ENCODE assay signal across 14 mouse cellular contexts in genomic region chr13:99170337-99170736, GRCm38 (mm10). TPM values are rescaled to one million over a fixed set of nuclear protein-coding genes. Genes with fewer than 3 reads are reported as not detected.
DNase-seq lines count a peak whose midpoint lies in the region; ATAC-seq and TF ChIP-seq lines count a peak whose summit lies in the region.
"Had no signal": no experiment of that assay in that cellular context is flagged by ENCODE, and none has a peak within 500 bp of the region (broad histone marks: within the 10 kb centered on the region; RNA-seq: fewer than 3 reads in every experiment).

No protein-coding gene starts in this region.

- H3K27ac ChIP-seq in hindbrain, postnatal 0 days: no peak overlapping the region
- H3K27ac ChIP-seq in hindbrain, embryonic 10.5 days: no peak overlapping the region
- H3K27ac ChIP-seq in midbrain, postnatal 0 days (ENCODE audit: low read depth, low read length): no peak overlapping the region
- no peak overlapping the region for H3K27ac ChIP-seq in midbrain, embryonic 16.5 days (ENCODE audit: low read length)
- H3K27ac ChIP-seq in stomach, postnatal 0 days (replicated peaks): no peak overlapping the region
- H3K27ac ChIP-seq: heart, embryonic 15.5 days; midbrain, embryonic 12.5 days; neural tube, embryonic 15.5 days had no signal

- TF ChIP-seq EP300 in stomach, postnatal 0 days (optimal IDR thresholded peaks at IDR 0.05): no peak

- peak; percentile 40 for TF ChIP-seq CTCF in hindbrain, postnatal 0 days (IDR thresholded peaks at IDR 0.05; ENCODE audit: low read depth)
- peak; percentile 57 for TF ChIP-seq CTCF in midbrain, postnatal 0 days (IDR thresholded peaks at IDR 0.05)
- peak; percentile 69 for TF ChIP-seq CTCF in stomach, postnatal 0 days (IDR thresholded peaks at IDR 0.05; ENCODE audit: low read depth)

- H3K27me3 ChIP-seq in hindbrain, postnatal 0 days (ENCODE audit: insufficient read depth, low read length): no peaks in the 10 kb centered on the region
- no peaks in the 10 kb centered on the region for H3K27me3 ChIP-seq in hindbrain, embryonic 10.5 days (ENCODE audit: insufficient read depth, poor library complexity, severe bottlenecking)
- no peaks in the 10 kb centered on the region for H3K27me3 ChIP-seq in midbrain, postnatal 0 days (ENCODE audit: insufficient read depth, low read length)
- no peaks in the 10 kb centered on the region for H3K27me3 ChIP-seq in midbrain, embryonic 16.5 days (ENCODE audit: control insufficient read depth, insufficient read depth, low read depth, low read length)
- H3K27me3 ChIP-seq in stomach, postnatal 0 days (ENCODE audit: control insufficient read depth, insufficient read depth, low read length): no peaks in the 10 kb centered on the region
- H3K27me3 ChIP-seq: heart, embryonic 15.5 days; midbrain, embryonic 12.5 days; neural tube, embryonic 15.5 days had no signal

- no peak overlapping the region for H3K4me2 ChIP-seq in hindbrain, postnatal 0 days (ENCODE audit: low read depth, low read length)
- no peak overlapping the region for H3K4me2 ChIP-seq in midbrain, postnatal 0 days (ENCODE audit: low read depth, low read length, poor library complexity, severe bottlenecking)
- no peak overlapping the region for H3K4me2 ChIP-seq in midbrain, embryonic 16.5 days (ENCODE audit: low read length)
- no peak overlapping the region for H3K4me2 ChIP-seq in stomach, postnatal 0 days (replicated peaks; ENCODE audit: low read depth)
- H3K4me2 ChIP-seq: heart, embryonic 15.5 days; midbrain, embryonic 12.5 days; neural tube, embryonic 15.5 days had no signal

- no peaks in the 10 kb centered on the region for H3K9me3 ChIP-seq in hindbrain, postnatal 0 days (ENCODE audit: low read length)
- no peaks in the 10 kb centered on the region for H3K9me3 ChIP-seq in hindbrain, embryonic 10.5 days
- H3K9me3 ChIP-seq in midbrain, postnatal 0 days (ENCODE audit: low read length): no peaks in the 10 kb centered on the region
- H3K9me3 ChIP-seq in midbrain, embryonic 16.5 days (replicated peaks; ENCODE audit: control insufficient read depth, low read length, poor library complexity, severe bottlenecking): no peaks in the 10 kb centered on the region
- no peaks in the 10 kb centered on the region for H3K9me3 ChIP-seq in stomach, postnatal 0 days (ENCODE audit: control insufficient read depth, low read length)
- H3K9me3 ChIP-seq: heart, embryonic 15.5 days; midbrain, embryonic 12.5 days; neural tube, embryonic 15.5 days had no signal

- no peaks in the 10 kb centered on the region for H3K36me3 ChIP-seq in hindbrain, postnatal 0 days (ENCODE audit: insufficient read depth, low read length)
- H3K36me3 ChIP-seq in hindbrain, embryonic 10.5 days: no peaks in the 10 kb centered on the region
- H3K36me3 ChIP-seq in midbrain, postnatal 0 days (ENCODE audit: insufficient read depth, low read length): no peaks in the 10 kb centered on the region
- no peaks in the 10 kb centered on the region for H3K36me3 ChIP-seq in midbrain, embryonic 16.5 days (ENCODE audit: control insufficient read depth, insufficient read depth, low read length)
- H3K36me3 ChIP-seq in stomach, postnatal 0 days (ENCODE audit: control insufficient read depth, insufficient read depth, low read length): no peaks in the 10 kb centered on the region
- H3K36me3 ChIP-seq: heart, embryonic 15.5 days; midbrain, embryonic 12.5 days; neural tube, embryonic 15.5 days had no signal

- 39% methylated on average over 2 of the region's 2 CpGs for WGBS in hindbrain, postnatal 0 days
- WGBS in hindbrain, embryonic 10.5 days: 46% methylated on average over 2 of the region's 2 CpGs
- WGBS in midbrain, postnatal 0 days: 42% methylated on average over 2 of the region's 2 CpGs
- WGBS in midbrain, embryonic 16.5 days: 36% methylated on average over 2 of the region's 2 CpGs
- WGBS in stomach, postnatal 0 days: 34% methylated on average over 2 of the region's 2 CpGs

- H3K9ac ChIP-seq in hindbrain, postnatal 0 days (replicated peaks; ENCODE audit: low read length): no peak overlapping the region
- no peak overlapping the region for H3K9ac ChIP-seq in midbrain, postnatal 0 days (replicated peaks; ENCODE audit: low read length, poor library complexity, severe bottlenecking)
- H3K9ac ChIP-seq in midbrain, embryonic 16.5 days (ENCODE audit: low read depth, low read length): no peak overlapping the region
- no peak overlapping the region for H3K9ac ChIP-seq in stomach, postnatal 0 days (ENCODE audit: low read length)
- H3K9ac ChIP-seq: heart, embryonic 15.5 days; midbrain, embryonic 12.5 days; neural tube, embryonic 15.5 days had no signal

- peak; percentile 62 for DNase-seq in hindbrain, postnatal 0 days (ENCODE audit: low spot score)
- no peak for DNase-seq in hindbrain, embryonic 10.5 days (ENCODE audit: low spot score)
- no peak for DNase-seq in midbrain, postnatal 0 days (ENCODE audit: low spot score)
- DNase-seq in adipocyte (ENCODE audit: low spot score): peak; percentile 12
- no peak for DNase-seq in stomach, postnatal 0 days (ENCODE audit: low spot score)
- no peak for DNase-seq in retina, embryonic 14.5 days (ENCODE audit: low spot score)
- no peak for DNase-seq in ovary, postnatal 36 days (ENCODE audit: low spot score)
- DNase-seq: cerebellum, postnatal 14 days; spleen, adult 18-20 months had no signal

- H3K4me1 ChIP-seq in hindbrain, postnatal 0 days (ENCODE audit: insufficient read depth, low read length): no peaks in the 10 kb centered on the region
- H3K4me1 ChIP-seq in hindbrain, embryonic 10.5 days (replicated peaks): peaks cover 16% of the 10 kb centered on the region; the same call in 1 of the 2 replicates
- H3K4me1 ChIP-seq in midbrain, postnatal 0 days (ENCODE audit: insufficient read depth, low read length): no peaks in the 10 kb centered on the region
- 0 out of 2 replicates have a peak, but pooled peaks cover 3% of the 10 kb centered on the region for H3K4me1 ChIP-seq in midbrain, embryonic 16.5 days (ENCODE audit: control insufficient read depth, insufficient read depth, low read length)
- H3K4me1 ChIP-seq in stomach, postnatal 0 days (replicated peaks; ENCODE audit: control insufficient read depth, insufficient read depth): no peaks in the 10 kb centered on the region
- H3K4me1 ChIP-seq: midbrain, embryonic 12.5 days; neural tube, embryonic 15.5 days had no signal

- H3K4me3 ChIP-seq in hindbrain, postnatal 0 days (ENCODE audit: low read length): no peak overlapping the region
- no peak overlapping the region for H3K4me3 ChIP-seq in hindbrain, embryonic 10.5 days
- no peak overlapping the region for H3K4me3 ChIP-seq in midbrain, postnatal 0 days (ENCODE audit: low read depth, low read length)
- no peak overlapping the region for H3K4me3 ChIP-seq in midbrain, embryonic 16.5 days (ENCODE audit: low read depth, low read length)
- no peak overlapping the region for H3K4me3 ChIP-seq in stomach, postnatal 0 days (ENCODE audit: low read depth, low read length)
- H3K4me3 ChIP-seq: heart, embryonic 15.5 days; midbrain, embryonic 12.5 days; neural tube, embryonic 15.5 days had no signal

- ATAC-seq in hindbrain, postnatal 0 days: no peak
- no peak for ATAC-seq in midbrain, postnatal 0 days (ENCODE audit: low FRiP score)
- no peak for ATAC-seq in midbrain, embryonic 16.5 days
- ATAC-seq in stomach, postnatal 0 days (ENCODE audit: low FRiP score, low TSS enrichment): peak; percentile 49; the same call in 1 of the 2 replicates
- ATAC-seq: forebrain, embryonic 16.5 days had no signal

RNA-seq across cellular contexts. Expression of gene Zfp366, which starts 14.3 kb away (rescaled TPM):
- total RNA-seq in hindbrain, postnatal 0 days (2014; rRNA removed): 1.6 and 2.2 TPM in 2 replicates
- polyA plus RNA-seq in hindbrain, postnatal 0 days (2015; fragmentation: Nextera tagmentation; extraction: Ambion mirVana): 0.30 and 0.34 TPM in 2 replicates
- polyA plus RNA-seq in hindbrain, embryonic 10.5 days (2016; fragmentation: Nextera tagmentation; extraction: Ambion mirVana): 0.43 and 0.45 TPM in 2 replicates
- 1.9 TPM in 2 replicates for total RNA-seq in midbrain, postnatal 0 days (2014; rRNA removed)
- 0.30 and 0.42 TPM in 2 replicates for polyA plus RNA-seq in midbrain, postnatal 0 days (2015; fragmentation: Nextera tagmentation; extraction: Ambion mirVana)
- 0.73 and 0.85 TPM in 2 replicates for polyA plus RNA-seq in midbrain, embryonic 16.5 days (2015; fragmentation: Nextera tagmentation; extraction: Ambion mirVana)
- polyA plus RNA-seq in stomach, postnatal 0 days (2015; fragmentation: Nextera tagmentation; extraction: Ambion mirVana): 0.25 and 0.33 TPM in 2 replicates

Comparison
In these comparisons a context has a peak if more than half of its experiments do, and no peak if none do; other contexts are left out.
1. DNase-seq: peak in hindbrain, postnatal 0 days (single experiment) and adipocyte (single experiment); none in hindbrain, embryonic 10.5 days (single experiment), midbrain, postnatal 0 days (single experiment), stomach, postnatal 0 days (single experiment), retina, embryonic 14.5 days (single experiment) and ovary, postnatal 36 days (single experiment).
2. Peak in every context shown above with its lines, with median percentiles within 50 percentile points of each other: CTCF ChIP-seq.